Mouse (Mus musculus): ENCODE results near the gene Trmt61a.

DNA sequence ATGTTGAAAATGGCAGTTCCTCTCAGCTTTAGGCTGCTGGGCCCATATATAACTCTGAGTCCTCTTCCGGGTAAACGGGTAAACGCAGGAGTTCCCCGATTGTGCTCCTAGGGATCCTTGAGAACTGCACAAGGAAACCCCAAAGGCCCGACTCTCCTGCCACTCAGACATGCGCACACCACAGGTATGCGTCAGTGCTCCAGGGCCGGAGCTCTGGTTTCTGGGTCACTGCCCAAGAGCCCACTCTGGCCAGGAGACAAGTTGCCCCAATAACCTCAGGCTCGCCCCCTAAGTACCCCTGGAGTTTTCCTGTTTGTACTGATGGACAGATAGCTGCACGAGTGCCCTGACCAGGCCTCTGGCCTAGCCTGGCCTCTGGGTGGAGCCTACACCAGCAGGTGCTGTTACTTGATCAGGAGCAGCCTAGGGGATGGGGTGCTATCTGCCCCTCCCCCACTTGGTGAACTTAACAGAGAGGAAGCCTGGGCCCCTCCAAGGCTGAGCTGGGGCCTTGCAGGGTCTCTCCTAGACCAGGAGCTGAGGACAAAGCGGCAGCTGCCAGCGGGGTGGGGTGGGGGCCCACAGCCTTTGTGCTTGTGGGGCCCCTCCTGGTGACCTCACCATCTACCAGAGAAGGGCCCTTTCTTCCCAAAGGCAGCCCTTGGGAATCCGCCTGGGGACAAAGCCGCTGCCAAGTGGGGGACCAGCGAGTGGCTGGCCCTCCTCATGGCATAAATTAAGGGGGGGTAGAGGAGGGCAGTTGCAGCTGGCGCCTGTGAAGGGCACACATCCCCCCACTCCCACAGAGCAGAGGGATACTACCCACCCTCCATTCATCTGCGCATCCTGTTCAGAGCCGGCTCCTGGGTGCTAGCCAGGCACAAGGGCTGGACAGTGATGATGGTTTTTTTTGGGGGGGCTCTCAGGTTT, 15.7 kb downstream of the Trmt61a start:
- TF ChIP-seq CTCF (IDR thresholded peaks at IDR 0.05; ENCODE audit: low read depth) (no peak), EP300 (optimal IDR thresholded peaks at IDR 0.05) (no peak)

All from stomach, postnatal 0 days (tissue).